21 mouse cellular contexts compared by ENCODE assay signal in genomic region chr5:66542521-66542920, GRCm38 (mm10).
DNase-seq lines count a peak whose midpoint lies in the region; ATAC-seq and TF ChIP-seq lines count a peak whose summit lies in the region.
"Had no signal": no experiment of that assay in that cellular context is flagged by ENCODE, and none has a peak within 500 bp of the region (broad histone marks: within the 10 kb centered on the region; RNA-seq: fewer than 3 reads in every experiment).

No protein-coding gene starts in this region.

- ATAC-seq in embryonic facial prominence, embryonic 13.5 days (ENCODE audit: insufficient number of reproducible peaks, insufficient read depth, low FRiP score, low TSS enrichment, low read depth), result no peak
- peak; percentile 39; the same call in 1 of the 2 replicates for ATAC-seq in lung, postnatal 0 days
- ATAC-seq in forebrain, embryonic 12.5 days (ENCODE audit: low FRiP score), result no peak
- ATAC-seq: forebrain, embryonic 15.5 days; liver, embryonic 12.5 days had no signal

- no peak for DNase-seq in embryonic facial prominence, embryonic 10.5 days (ENCODE audit: low spot score)
- no peak for DNase-seq in lung, postnatal 0 days (ENCODE audit: low spot score)
- no peak for DNase-seq in lung, postnatal 14 days
- DNase-seq in adrenal gland, postnatal 25 days, result peak; percentile 39
- no peak for DNase-seq in testis, postnatal 10 days (ENCODE audit: low spot score)
- DNase-seq in right cerebral cortex, postnatal 4 days, result no peak
- DNase-seq: cerebellum, adult 2 months; heart, adult 2 months; layer of hippocampus, postnatal 36 days; lung, postnatal 10 days; right cerebral cortex, postnatal 14 days; thymus, postnatal 25 days had no signal

- H3K9ac ChIP-seq in embryonic facial prominence, embryonic 13.5 days, result no peak overlapping the region
- no peak overlapping the region for H3K9ac ChIP-seq in lung, postnatal 0 days (replicated peaks; ENCODE audit: low read depth)
- no peak overlapping the region for H3K9ac ChIP-seq in forebrain, embryonic 12.5 days
- H3K9ac ChIP-seq: embryonic facial prominence, embryonic 12.5 days; forebrain, embryonic 15.5 days; hindbrain, embryonic 13.5 days; kidney, embryonic 15.5 days; liver, embryonic 12.5 days; neural tube, embryonic 12.5 days had no signal

- peaks cover 58% of the 10 kb centered on the region for H3K4me1 ChIP-seq in embryonic facial prominence, embryonic 13.5 days
- H3K4me1 ChIP-seq in embryonic facial prominence, embryonic 10.5 days, result peaks cover 17% of the 10 kb centered on the region
- H3K4me1 ChIP-seq in lung, postnatal 0 days (ENCODE audit: insufficient read depth, low read depth, low read length), result peaks cover 3% of the 10 kb centered on the region; the same call in 1 of the 2 replicates
- peaks cover 26% of the 10 kb centered on the region for H3K4me1 ChIP-seq in forebrain, embryonic 12.5 days
- H3K4me1 ChIP-seq: liver, embryonic 12.5 days had no signal

- H3K27ac ChIP-seq in embryonic facial prominence, embryonic 13.5 days, result peak overlapping the region; percentile 92
- H3K27ac ChIP-seq in embryonic facial prominence, embryonic 10.5 days (replicated peaks), result no peak overlapping the region
- no peak overlapping the region for H3K27ac ChIP-seq in lung, postnatal 0 days (ENCODE audit: low read length)
- no peak overlapping the region for H3K27ac ChIP-seq in forebrain, embryonic 12.5 days
- H3K27ac ChIP-seq: forebrain, embryonic 15.5 days; hindbrain, embryonic 13.5 days; liver, embryonic 12.5 days; neural tube, embryonic 12.5 days; stomach, postnatal 0 days had no signal

- 0 out of 2 replicates have a peak, but pooled peaks cover 2% of the 10 kb centered on the region for H3K36me3 ChIP-seq in embryonic facial prominence, embryonic 13.5 days
- peaks cover 2% of the 10 kb centered on the region for H3K36me3 ChIP-seq in embryonic facial prominence, embryonic 10.5 days (replicated peaks)
- no peaks in the 10 kb centered on the region for H3K36me3 ChIP-seq in lung, postnatal 0 days (ENCODE audit: insufficient read depth, low read length)
- H3K36me3 ChIP-seq in forebrain, embryonic 12.5 days (replicated peaks), result no peaks in the 10 kb centered on the region
- H3K36me3 ChIP-seq: embryonic facial prominence, embryonic 12.5 days; forebrain, embryonic 15.5 days; liver, embryonic 12.5 days had no signal

- H3K27me3 ChIP-seq in embryonic facial prominence, embryonic 13.5 days, result no peaks in the 10 kb centered on the region
- H3K27me3 ChIP-seq in embryonic facial prominence, embryonic 10.5 days (replicated peaks; ENCODE audit: low read depth, poor library complexity, severe bottlenecking), result no peaks in the 10 kb centered on the region
- no peaks in the 10 kb centered on the region for H3K27me3 ChIP-seq in lung, postnatal 0 days (replicated peaks; ENCODE audit: insufficient read depth, low read length)
- no peaks in the 10 kb centered on the region for H3K27me3 ChIP-seq in forebrain, embryonic 12.5 days
- H3K27me3 ChIP-seq: embryonic facial prominence, embryonic 12.5 days; forebrain, embryonic 15.5 days; hindbrain, embryonic 13.5 days; kidney, embryonic 15.5 days; liver, embryonic 12.5 days; neural tube, embryonic 12.5 days had no signal

- no peak overlapping the region for H3K4me2 ChIP-seq in embryonic facial prominence, embryonic 13.5 days
- no peak overlapping the region for H3K4me2 ChIP-seq in lung, postnatal 0 days (replicated peaks; ENCODE audit: low read depth, low read length)
- H3K4me2 ChIP-seq in forebrain, embryonic 12.5 days, result no peak overlapping the region
- H3K4me2 ChIP-seq: embryonic facial prominence, embryonic 12.5 days; forebrain, embryonic 15.5 days; hindbrain, embryonic 13.5 days; kidney, embryonic 15.5 days; liver, embryonic 12.5 days; neural tube, embryonic 12.5 days had no signal

- TF ChIP-seq EP300 in lung, postnatal 0 days (IDR thresholded peaks at IDR 0.05), result peak; percentile 54

- H3K4me3 ChIP-seq in embryonic facial prominence, embryonic 13.5 days, result no peak overlapping the region
- no peak overlapping the region for H3K4me3 ChIP-seq in embryonic facial prominence, embryonic 10.5 days
- H3K4me3 ChIP-seq in lung, postnatal 0 days (ENCODE audit: low read depth, low read length), result no peak overlapping the region
- H3K4me3 ChIP-seq in forebrain, embryonic 12.5 days (replicated peaks), result no peak overlapping the region
- H3K4me3 ChIP-seq: embryonic facial prominence, embryonic 12.5 days; forebrain, embryonic 15.5 days; heart, adult 2 months; hindbrain, embryonic 13.5 days; kidney, embryonic 15.5 days; liver, embryonic 12.5 days; neural tube, embryonic 12.5 days had no signal

- no peak for TF ChIP-seq CTCF in lung, postnatal 0 days (IDR thresholded peaks at IDR 0.05)

- WGBS in embryonic facial prominence, embryonic 13.5 days, result 67% methylated on average over 4 of the region's 4 CpGs
- WGBS in embryonic facial prominence, embryonic 10.5 days, result 84% methylated on average over 4 of the region's 4 CpGs
- 66% methylated on average over 4 of the region's 4 CpGs for WGBS in lung, postnatal 0 days
- 78% methylated on average over 4 of the region's 4 CpGs for WGBS in forebrain, embryonic 12.5 days

- no peaks in the 10 kb centered on the region for H3K9me3 ChIP-seq in embryonic facial prominence, embryonic 13.5 days
- no peaks in the 10 kb centered on the region; the same call in 1 of the 2 replicates for H3K9me3 ChIP-seq in embryonic facial prominence, embryonic 10.5 days
- no peaks in the 10 kb centered on the region for H3K9me3 ChIP-seq in lung, postnatal 0 days (ENCODE audit: low read length)
- no peaks in the 10 kb centered on the region for H3K9me3 ChIP-seq in forebrain, embryonic 12.5 days
- H3K9me3 ChIP-seq: embryonic facial prominence, embryonic 12.5 days; forebrain, embryonic 15.5 days; hindbrain, embryonic 13.5 days; kidney, embryonic 15.5 days; liver, embryonic 12.5 days; neural tube, embryonic 12.5 days had no signal
